Mouse (Mus musculus): ENCODE data around the gene Entpd7. TPM values are rescaled to one million over a fixed set of nuclear protein-coding genes. Genes with fewer than 3 reads are reported as not detected.

The Entpd7 gene
- polyA plus RNA-seq, 1 experiment from 2014 or later = 12.3 TPM

DNA sequence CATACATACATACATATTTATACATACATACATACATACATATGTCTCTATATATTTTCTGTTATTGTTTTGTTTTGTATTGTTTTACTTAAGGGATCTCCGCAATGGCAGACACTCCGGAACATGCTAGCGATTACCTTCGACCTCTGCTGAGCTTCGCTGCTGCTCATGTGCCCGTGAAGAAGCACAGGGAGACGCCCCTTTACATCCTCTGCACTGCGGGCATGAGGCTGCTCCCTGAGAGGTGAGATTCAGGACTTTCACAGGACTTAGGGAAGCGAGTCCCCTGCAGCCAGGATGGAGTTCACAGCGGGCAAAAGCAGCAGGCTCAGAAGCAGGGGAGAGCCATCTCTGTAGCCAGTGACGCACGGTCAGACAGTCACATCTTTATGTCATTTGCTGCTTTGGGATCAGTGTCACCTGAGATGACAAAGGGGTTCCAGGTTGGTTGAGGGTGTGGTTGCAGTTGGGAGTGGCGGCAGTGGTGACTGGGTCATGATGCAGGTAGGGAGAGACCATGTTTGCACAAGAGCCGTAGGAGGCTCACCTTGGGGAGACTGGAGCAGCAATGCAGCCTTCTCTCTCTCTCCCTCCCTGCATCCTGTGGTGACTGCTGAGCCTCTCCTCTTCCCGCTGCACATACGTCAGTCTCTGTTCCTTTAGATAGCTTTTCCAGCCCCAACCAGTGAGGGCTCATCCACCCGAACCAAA is 15.5 kb downstream of the Entpd7 start:
- H3K9me3 ChIP-seq (ENCODE audit: control insufficient read depth, low read length) = no peaks in the 10 kb centered on the region
- H3K36me3 ChIP-seq (ENCODE audit: control insufficient read depth, insufficient read depth, low read length) = peaks cover 62% of the 10 kb centered on the region
- no peaks in the 10 kb centered on the region for H3K27me3 ChIP-seq (replicated peaks; ENCODE audit: control insufficient read depth, insufficient read depth, low read length)
- H3K4me2 ChIP-seq (ENCODE audit: low read depth, low read length) = no peak overlapping the region
- H3K9ac ChIP-seq (ENCODE audit: low read depth, low read length) = no peak overlapping the region
- H3K27ac ChIP-seq (replicated peaks; ENCODE audit: low read depth, low read length) = no peak overlapping the region
- ATAC-seq (ENCODE audit: low read depth) (no peak), DNase-seq (ENCODE audit: low spot score) (no peak)
- no peaks in the 10 kb centered on the region for H3K4me1 ChIP-seq (ENCODE audit: control insufficient read depth, insufficient read depth, low read length)
- WGBS = 85% methylated on average over 17 of the region's 17 CpGs
- H3K4me3 ChIP-seq (ENCODE audit: low read depth, low read length) = no peak overlapping the region

DNA sequence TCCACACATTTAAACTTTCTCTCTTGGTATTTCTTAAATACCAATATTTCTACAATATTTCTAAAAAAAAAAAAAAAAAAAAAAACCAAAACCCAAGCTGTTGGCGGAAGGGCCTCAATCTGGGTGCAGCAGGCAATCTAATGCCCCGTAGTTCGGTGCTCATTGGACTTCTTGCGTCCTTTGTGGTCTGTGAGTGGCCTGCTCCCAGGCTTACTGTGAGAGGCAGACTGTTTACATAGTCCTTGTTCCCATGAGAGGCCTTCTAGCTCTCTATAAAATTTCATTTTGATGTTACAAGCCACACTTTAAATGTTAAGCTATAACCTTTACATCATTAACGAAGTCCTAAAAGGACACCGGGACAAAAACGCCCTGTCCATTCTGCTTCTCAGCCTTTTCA is 18.7 kb downstream of the Entpd7 start:
- ATAC-seq (ENCODE audit: low read depth) = no peak

DNA sequence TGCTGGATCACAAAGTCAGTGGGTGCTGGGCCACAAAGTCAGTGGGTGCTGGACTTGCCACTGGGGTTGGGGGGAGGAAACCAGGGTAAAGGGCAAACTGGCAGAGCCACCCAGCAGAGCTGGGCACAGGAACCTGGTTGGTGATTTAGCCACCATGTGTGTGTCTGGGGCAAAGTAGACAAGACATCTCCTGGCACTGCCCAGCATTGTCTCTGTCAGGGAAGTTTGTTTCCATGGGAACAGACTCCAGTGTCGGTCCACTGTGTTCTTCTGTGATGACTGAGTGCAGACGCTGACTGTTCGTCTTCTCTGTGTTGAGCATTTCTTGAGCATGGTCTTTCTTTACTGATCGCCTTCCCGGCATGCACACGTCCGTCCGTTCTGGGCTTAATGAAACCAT is 19.8 kb downstream of the Entpd7 start:
- H3K4me3 ChIP-seq (ENCODE audit: low read depth, low read length) = no peak overlapping the region
- H3K36me3 ChIP-seq (ENCODE audit: control insufficient read depth, insufficient read depth, low read length) = peaks cover 58% of the 10 kb centered on the region
- H3K27me3 ChIP-seq (replicated peaks; ENCODE audit: control insufficient read depth, insufficient read depth, low read length) = no peaks in the 10 kb centered on the region
- H3K4me1 ChIP-seq (ENCODE audit: control insufficient read depth, insufficient read depth, low read length) = no peaks in the 10 kb centered on the region
- no peak overlapping the region for H3K4me2 ChIP-seq (ENCODE audit: low read depth, low read length)
- H3K9ac ChIP-seq (ENCODE audit: low read depth, low read length) = no peak overlapping the region
- WGBS = 83% methylated on average over 8 of the region's 8 CpGs
- no peak overlapping the region for H3K27ac ChIP-seq (replicated peaks; ENCODE audit: low read depth, low read length)
- ATAC-seq (ENCODE audit: low read depth) (no peak), DNase-seq (ENCODE audit: low spot score) (no peak)
- H3K9me3 ChIP-seq (ENCODE audit: control insufficient read depth, low read length) = no peaks in the 10 kb centered on the region

More for the DNA sequence above, 18.7 kb downstream of the Entpd7 start:
- Histone ChIP-seq H3K4me3 (ENCODE audit: low read depth, low read length) (no peak overlapping the region), H3K4me1 (ENCODE audit: control insufficient read depth, insufficient read depth, low read length) (no peaks in the 10 kb centered on the region), H3K9ac (ENCODE audit: low read depth, low read length) (no peak overlapping the region), H3K27me3 (replicated peaks; ENCODE audit: control insufficient read depth, insufficient read depth, low read length) (no peaks in the 10 kb centered on the region), H3K9me3 (ENCODE audit: control insufficient read depth, low read length) (no peaks in the 10 kb centered on the region), H3K36me3 (ENCODE audit: control insufficient read depth, insufficient read depth, low read length) (peaks cover 63% of the 10 kb centered on the region), H3K27ac (replicated peaks; ENCODE audit: low read depth, low read length) (no peak overlapping the region), H3K4me2 (ENCODE audit: low read depth, low read length) (no peak overlapping the region)
- 93% methylated on average over 7 of the region's 7 CpGs for WGBS
- DNase-seq (ENCODE audit: low spot score) = no peak

DNA sequence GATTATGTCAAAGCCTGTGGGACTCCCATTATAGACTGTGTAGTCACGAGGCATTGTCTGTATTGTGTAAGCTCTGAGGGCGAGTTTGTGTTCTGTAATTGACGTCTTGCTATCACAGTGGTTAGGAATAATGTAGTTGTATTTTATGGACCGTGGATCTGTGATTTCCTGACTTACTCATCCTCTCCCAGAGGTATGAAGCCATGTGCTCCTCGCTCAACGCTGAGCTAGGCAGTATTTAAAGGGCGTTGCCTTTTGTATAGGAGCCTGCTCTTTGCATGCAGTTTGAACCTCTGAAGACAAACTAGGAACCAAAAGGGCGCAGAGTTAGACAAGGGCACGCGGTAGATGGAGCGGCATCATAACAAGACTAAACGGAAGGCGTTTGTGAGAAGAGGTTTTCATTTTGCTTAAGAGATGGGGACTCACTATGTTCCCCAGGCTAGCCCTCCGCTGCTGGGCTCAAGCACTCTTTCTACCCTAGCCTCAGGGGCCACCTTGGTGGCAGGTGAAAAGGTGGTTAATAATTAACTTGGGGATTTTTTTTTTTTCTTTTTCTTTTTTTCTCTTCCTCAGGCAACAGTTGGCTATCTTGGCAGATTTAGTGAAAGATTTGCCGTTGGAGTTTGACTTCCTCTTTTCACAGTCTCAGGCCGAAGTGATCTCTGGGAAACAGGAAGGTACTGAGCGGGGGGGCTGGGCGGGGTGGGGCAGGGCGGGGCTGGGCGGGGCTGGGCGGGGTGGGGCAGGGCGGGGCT is 21.9 kb downstream of the Entpd7 start:
- Histone ChIP-seq H3K4me2 (ENCODE audit: low read depth, low read length) (no peak overlapping the region), H3K4me1 (ENCODE audit: control insufficient read depth, insufficient read depth, low read length) (no peaks in the 10 kb centered on the region), H3K9me3 (ENCODE audit: control insufficient read depth, low read length) (no peaks in the 10 kb centered on the region), H3K27me3 (replicated peaks; ENCODE audit: control insufficient read depth, insufficient read depth, low read length) (no peaks in the 10 kb centered on the region), H3K27ac (replicated peaks; ENCODE audit: low read depth, low read length) (no peak overlapping the region), H3K36me3 (ENCODE audit: control insufficient read depth, insufficient read depth, low read length) (peaks cover 49% of the 10 kb centered on the region), H3K9ac (ENCODE audit: low read depth, low read length) (no peak overlapping the region), H3K4me3 (ENCODE audit: low read depth, low read length) (no peak overlapping the region)
- DNase-seq (ENCODE audit: low spot score) = no peak
- 61% methylated on average over 22 of the region's 22 CpGs for WGBS
- no peak for ATAC-seq (ENCODE audit: low read depth)

DNA sequence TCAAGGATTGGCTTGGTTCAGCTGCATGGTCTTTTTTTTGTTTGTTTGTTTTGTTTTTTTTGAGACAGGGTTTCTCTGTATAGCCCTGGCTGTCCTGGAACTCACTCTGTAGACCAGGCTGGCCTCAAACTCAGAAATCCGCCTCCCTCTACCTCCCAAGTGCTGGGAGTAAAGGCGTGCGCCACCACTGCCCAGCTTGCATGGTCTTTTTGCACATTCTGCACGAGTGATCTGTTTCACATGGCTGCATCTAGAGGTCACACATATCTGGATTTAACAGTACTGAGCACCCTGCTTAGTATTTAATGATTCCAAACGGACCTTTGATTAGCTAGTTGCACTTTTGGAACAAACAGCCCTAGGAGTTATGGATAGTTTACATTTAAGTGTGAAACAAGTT is 22.5 kb downstream of the Entpd7 start:
- no peak overlapping the region for H3K27ac ChIP-seq (replicated peaks; ENCODE audit: low read depth, low read length)
- no peak for ATAC-seq (ENCODE audit: low read depth)
- 75% methylated on average over 5 of the region's 5 CpGs for WGBS
- H3K27me3 ChIP-seq (replicated peaks; ENCODE audit: control insufficient read depth, insufficient read depth, low read length) = no peaks in the 10 kb centered on the region
- no peak overlapping the region for H3K4me3 ChIP-seq (ENCODE audit: low read depth, low read length)
- DNase-seq (ENCODE audit: low spot score) = no peak
- H3K4me1 ChIP-seq (ENCODE audit: control insufficient read depth, insufficient read depth, low read length) = no peaks in the 10 kb centered on the region
- peaks cover 48% of the 10 kb centered on the region for H3K36me3 ChIP-seq (ENCODE audit: control insufficient read depth, insufficient read depth, low read length)
- no peaks in the 10 kb centered on the region for H3K9me3 ChIP-seq (ENCODE audit: control insufficient read depth, low read length)
- no peak overlapping the region for H3K4me2 ChIP-seq (ENCODE audit: low read depth, low read length)
- H3K9ac ChIP-seq (ENCODE audit: low read depth, low read length) = no peak overlapping the region

DNA sequence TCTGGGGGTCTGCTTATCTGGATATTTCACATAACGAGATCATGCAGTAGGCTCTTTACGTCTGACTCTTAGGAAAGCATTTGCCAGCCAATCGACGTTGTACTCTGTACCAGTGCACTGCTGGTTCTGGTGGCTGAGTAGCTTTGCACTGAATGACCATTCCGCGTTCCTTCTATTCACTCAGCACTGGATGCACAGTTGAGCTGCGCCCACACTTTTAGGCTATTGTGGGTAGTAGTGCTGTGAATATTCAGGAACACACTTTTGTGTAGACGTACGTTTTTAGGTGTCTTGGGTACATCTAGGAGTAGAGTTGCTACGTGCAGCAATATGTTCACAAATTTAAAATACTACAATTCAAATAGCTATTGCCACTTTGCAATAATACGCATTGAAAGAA is 30.6 kb downstream of the Entpd7 start:
- ATAC-seq (ENCODE audit: low read depth) = no peak
- no peak overlapping the region for H3K9ac ChIP-seq (ENCODE audit: low read depth, low read length)
- no peak overlapping the region for H3K4me2 ChIP-seq (ENCODE audit: low read depth, low read length)
- no peak for DNase-seq (ENCODE audit: low spot score)
- peaks cover 54% of the 10 kb centered on the region for H3K36me3 ChIP-seq (ENCODE audit: control insufficient read depth, insufficient read depth, low read length)
- no peak overlapping the region for H3K4me3 ChIP-seq (ENCODE audit: low read depth, low read length)
- no peak overlapping the region for H3K27ac ChIP-seq (replicated peaks; ENCODE audit: low read depth, low read length)
- H3K9me3 ChIP-seq (ENCODE audit: control insufficient read depth, low read length) = no peaks in the 10 kb centered on the region
- WGBS = 96% methylated on average over 11 of the region's 11 CpGs
- H3K4me1 ChIP-seq (ENCODE audit: control insufficient read depth, insufficient read depth, low read length) = no peaks in the 10 kb centered on the region
- H3K27me3 ChIP-seq (replicated peaks; ENCODE audit: control insufficient read depth, insufficient read depth, low read length) = no peaks in the 10 kb centered on the region

DNA sequence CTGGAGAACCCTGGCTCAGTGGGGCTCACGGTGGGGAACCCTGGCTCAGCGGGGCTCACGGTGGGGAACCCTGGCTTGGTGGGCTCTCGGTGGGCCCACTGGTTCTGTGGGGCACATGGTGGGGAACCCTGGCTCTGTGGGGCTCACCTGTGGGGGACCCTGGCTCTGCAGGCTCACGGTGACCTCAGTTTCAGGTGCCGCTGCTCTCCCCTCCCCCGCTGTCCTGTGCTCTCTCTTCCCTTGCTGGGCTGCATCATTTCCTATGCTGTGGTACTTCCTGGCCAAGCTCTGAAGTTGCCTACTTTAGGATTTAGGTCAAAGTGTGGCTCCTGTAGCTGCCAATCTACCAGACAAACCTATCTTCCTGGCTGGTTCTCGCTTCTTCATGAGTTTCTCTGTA is 33.4 kb downstream of the Entpd7 start:
- no peaks in the 10 kb centered on the region for H3K4me1 ChIP-seq (ENCODE audit: control insufficient read depth, insufficient read depth, low read length)
- H3K4me2 ChIP-seq (ENCODE audit: low read depth, low read length) = no peak overlapping the region
- 86% methylated on average over 5 of the region's 8 CpGs for WGBS
- H3K9me3 ChIP-seq (ENCODE audit: control insufficient read depth, low read length) = no peaks in the 10 kb centered on the region
- DNase-seq (ENCODE audit: low spot score) (no peak), ATAC-seq (ENCODE audit: low read depth) (no peak)
- H3K9ac ChIP-seq (ENCODE audit: low read depth, low read length) = no peak overlapping the region
- H3K27me3 ChIP-seq (replicated peaks; ENCODE audit: control insufficient read depth, insufficient read depth, low read length) = no peaks in the 10 kb centered on the region
- H3K36me3 ChIP-seq (ENCODE audit: control insufficient read depth, insufficient read depth, low read length) = peaks cover 58% of the 10 kb centered on the region
- H3K27ac ChIP-seq (replicated peaks; ENCODE audit: low read depth, low read length) = no peak overlapping the region
- H3K4me3 ChIP-seq (ENCODE audit: low read depth, low read length) = no peak overlapping the region

DNA sequence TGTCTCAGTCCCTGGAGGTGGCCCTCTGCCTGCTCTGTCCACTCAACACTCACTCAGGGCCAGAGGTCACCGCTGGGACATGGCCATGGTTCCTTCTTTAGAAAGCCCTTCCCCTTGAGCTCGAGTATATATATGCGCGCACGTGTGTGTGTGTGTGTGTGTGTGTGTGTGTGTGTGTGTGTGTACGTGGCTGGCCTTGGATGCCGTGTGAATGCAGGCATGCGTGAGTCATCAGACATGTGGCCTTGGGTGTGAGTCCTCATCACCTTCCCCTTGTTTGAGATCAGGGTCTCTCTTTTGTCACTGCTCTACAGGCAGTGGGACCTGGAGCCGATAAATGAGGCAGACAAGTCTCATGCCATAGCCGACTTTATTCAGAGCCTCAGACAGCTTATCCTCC is 34.0 kb downstream of the Entpd7 start:
- H3K4me1 ChIP-seq (ENCODE audit: control insufficient read depth, insufficient read depth, low read length) = no peaks in the 10 kb centered on the region
- no peaks in the 10 kb centered on the region for H3K9me3 ChIP-seq (ENCODE audit: control insufficient read depth, low read length)
- WGBS = 73% methylated on average over 10 of the region's 10 CpGs
- ATAC-seq (ENCODE audit: low read depth) = no peak
- H3K27ac ChIP-seq (replicated peaks; ENCODE audit: low read depth, low read length) = no peak overlapping the region
- peaks cover 58% of the 10 kb centered on the region for H3K36me3 ChIP-seq (ENCODE audit: control insufficient read depth, insufficient read depth, low read length)
- H3K4me3 ChIP-seq (ENCODE audit: low read depth, low read length) = no peak overlapping the region
- no peak overlapping the region for H3K4me2 ChIP-seq (ENCODE audit: low read depth, low read length)
- H3K9ac ChIP-seq (ENCODE audit: low read depth, low read length) = no peak overlapping the region
- DNase-seq (ENCODE audit: low spot score) = no peak
- no peaks in the 10 kb centered on the region for H3K27me3 ChIP-seq (replicated peaks; ENCODE audit: control insufficient read depth, insufficient read depth, low read length)

DNA sequence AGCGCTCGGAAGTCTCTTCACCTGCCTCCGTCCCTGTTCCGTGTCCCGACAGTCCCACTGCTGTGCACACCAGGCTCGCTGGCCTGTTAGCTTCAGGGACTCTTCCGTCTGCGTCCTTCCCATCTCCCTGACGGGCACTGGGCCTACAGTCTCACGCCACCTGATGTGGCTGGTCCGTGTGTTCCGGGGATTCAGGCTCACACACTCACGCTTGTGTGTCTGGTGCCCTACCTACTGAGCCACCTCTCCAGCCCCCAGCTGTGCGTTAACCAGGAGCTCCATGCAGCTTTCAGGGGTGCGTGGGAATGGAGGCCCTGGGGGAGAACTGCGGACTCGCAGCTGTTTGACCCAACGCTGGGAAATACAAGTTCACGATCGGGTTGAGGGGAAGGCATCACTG is 34.7 kb downstream of the Entpd7 start:
- Histone ChIP-seq H3K4me2 (ENCODE audit: low read depth, low read length) (no peak overlapping the region), H3K4me1 (ENCODE audit: control insufficient read depth, insufficient read depth, low read length) (no peaks in the 10 kb centered on the region), H3K9ac (ENCODE audit: low read depth, low read length) (no peak overlapping the region), H3K27me3 (replicated peaks; ENCODE audit: control insufficient read depth, insufficient read depth, low read length) (no peaks in the 10 kb centered on the region), H3K36me3 (ENCODE audit: control insufficient read depth, insufficient read depth, low read length) (peaks cover 65% of the 10 kb centered on the region), H3K27ac (replicated peaks; ENCODE audit: low read depth, low read length) (no peak overlapping the region), H3K4me3 (ENCODE audit: low read depth, low read length) (no peak overlapping the region), H3K9me3 (ENCODE audit: control insufficient read depth, low read length) (no peaks in the 10 kb centered on the region)
- DNase-seq (ENCODE audit: low spot score) (no peak), ATAC-seq (ENCODE audit: low read depth) (no peak)
- WGBS = 93% methylated on average over 20 of the region's 20 CpGs
